Mouse (Mus musculus): ENCODE data around the gene Insl6.

DNA sequence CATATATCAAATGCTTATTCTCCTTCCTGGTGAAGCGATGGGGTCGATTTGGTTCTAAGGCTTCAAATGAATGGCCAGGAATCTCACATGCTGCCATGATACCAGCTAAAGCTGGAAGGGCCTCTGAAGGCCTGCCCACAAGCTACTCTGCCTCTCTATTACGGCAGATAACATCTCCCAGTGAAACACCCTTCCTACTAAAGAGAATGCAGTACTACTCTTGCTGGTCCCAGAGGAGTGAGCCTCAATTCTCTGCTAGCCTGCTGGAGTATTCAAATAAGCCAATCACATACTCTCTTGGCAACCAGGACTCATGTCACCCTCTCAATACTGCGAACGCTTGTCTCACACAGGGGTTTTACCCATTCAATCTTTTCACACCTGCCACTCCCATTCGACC lies 17.1 kb upstream of the Insl6 start:
- no peak for TF ChIP-seq CTCF (IDR thresholded peaks at IDR 0.05; ENCODE audit: borderline replicate concordance, control insufficient read depth, extremely low read depth, insufficient read depth, low read length, poor library complexity)
- no peak for TF ChIP-seq POLR2A (IDR thresholded peaks at IDR 0.05; ENCODE audit: control insufficient read depth, extremely low read depth, insufficient read depth, low read length, poor library complexity)
